In genomic region chr7:64155687-64156086, GRCm38 (mm10) we compare ENCODE assay signal across 8 mouse cellular contexts. TPM values are rescaled to one million over a fixed set of nuclear protein-coding genes. Genes with fewer than 3 reads are reported as not detected.
A peak's percentile ranks its signal among the peaks of the same experiment; 100 is the strongest.
DNase-seq lines count a peak whose midpoint lies in the region; ATAC-seq and TF ChIP-seq lines count a peak whose summit lies in the region.

No protein-coding gene starts in this region.

- DNase-seq in adrenal gland, adult 2 months, result peak; percentile 86
- DNase-seq in gastrocnemius, adult 8-10 months (ENCODE audit: low spot score in 2 of 2), result peak; percentile 44 to 52
- peak; percentile 85 to 89 for DNase-seq in layer of hippocampus, postnatal 36 days
- peak; percentile 89 for DNase-seq in lung, postnatal 14 days
- DNase-seq in retina, postnatal 1 day, result peak; percentile 83
- peak; percentile 73 to 76 for DNase-seq in urinary bladder, postnatal 4 days (ENCODE audit: low spot score in 2 of 2)

- H3K4me2 ChIP-seq in hindbrain, embryonic 16.5 days (ENCODE audit: low read length), result peak overlapping the region; percentile 57

- peak overlapping the region; percentile 50; the same call in 1 of the 2 replicates for H3K9ac ChIP-seq in hindbrain, embryonic 16.5 days (ENCODE audit: low read depth, low read length)

- H3K36me3 ChIP-seq in hindbrain, embryonic 16.5 days (ENCODE audit: control insufficient read depth, insufficient read depth, low read length), result no peaks in the 10 kb centered on the region

- no peak overlapping the region for H3K4me3 ChIP-seq in cortical plate, adult 2 months (ENCODE audit: insufficient read depth, low read length)
- H3K4me3 ChIP-seq in hindbrain, embryonic 16.5 days (ENCODE audit: low read length), result peak overlapping the region; percentile 22

- no peaks in the 10 kb centered on the region for H3K9me3 ChIP-seq in hindbrain, embryonic 16.5 days (ENCODE audit: control insufficient read depth, low read length)

- TF ChIP-seq CTCF in cortical plate, adult 2 months (IDR thresholded peaks at IDR 0.05; ENCODE audit: extremely low read depth, insufficient read depth, low read length), result peak; percentile 71

- H3K4me1 ChIP-seq in cortical plate, adult 2 months (ENCODE audit: control insufficient read depth, insufficient read depth, low read length), result peaks cover 15% of the 10 kb centered on the region
- peaks cover 16% of the 10 kb centered on the region for H3K4me1 ChIP-seq in hindbrain, embryonic 16.5 days (ENCODE audit: control insufficient read depth, insufficient read depth, low read depth, low read length)

- H3K27me3 ChIP-seq in hindbrain, embryonic 16.5 days (replicated peaks; ENCODE audit: control insufficient read depth, insufficient read depth, low read length), result no peaks in the 10 kb centered on the region

- peak overlapping the region; percentile 76 for H3K27ac ChIP-seq in cortical plate, adult 2 months (ENCODE audit: insufficient read depth, low read length)
- no peak overlapping the region for H3K27ac ChIP-seq in hindbrain, embryonic 16.5 days (ENCODE audit: low read depth, low read length)

- peak; percentile 90 for ATAC-seq in hindbrain, embryonic 16.5 days

- WGBS in hindbrain, embryonic 16.5 days, result 6% methylated on average over 10 of the region's 10 CpGs

- 0 out of 2 replicates have a peak, but pooled peaks have one; percentile 32 for TF ChIP-seq POLR2A in cortical plate, adult 2 months (IDR thresholded peaks at IDR 0.05; ENCODE audit: extremely low read depth, insufficient read depth, low read length)

RNA-seq across cellular contexts. Expression of gene Trpm1, which starts 2.1 kb away (rescaled TPM):
- total RNA-seq in adrenal gland, adult 2 months (2021), result not detected
- polyA plus RNA-seq in adrenal gland, adult 2 months (2012; rRNA removed), result not detected in 2 replicates
- 0.15 TPM in 2 replicates for polyA plus RNA-seq in cortical plate, adult 2 months (2012; rRNA removed)
- under 1 TPM; 0.10 to 0.40 (median 0.30) TPM for total RNA-seq in gastrocnemius, adult 8-10 months (2022)
- polyA plus RNA-seq in hindbrain, embryonic 16.5 days (2015; fragmentation: Nextera tagmentation; extraction: Ambion mirVana), result 0.19 and 0.22 TPM in 2 replicates
- not detected for total RNA-seq in layer of hippocampus, postnatal 36 days (2021)
